Mouse (Mus musculus) monocyte, adult 5-6 weeks (primary cell): ENCODE measurements around the gene Xpo6. TPM values are rescaled to one million over a fixed set of nuclear protein-coding genes. Genes with fewer than 3 reads are reported as not detected.

Source experiments
- ATAC-seq: fragments of 153-309, 156-312 bp; replicated peaks from 2 replicates; pipeline ENCODE4 v1.8.0; 2017; ENCODE audit warnings: mild to moderate bottlenecking; ENCODE audit not compliant: low TSS enrichment, insufficient number of reproducible peaks, severe bottlenecking, poor library complexity, low FRiP score
- total RNA-seq: library from RNA; stranded (forward); fragments of 200-1000, 200-491, 200-594 nt; gene quantifications from 3 replicates; pipeline ENCODE4 v1.2.3, GENCODE M21; 2017

The Xpo6 gene
- total RNA-seq = 62.9 to 79.9 TPM (median 73.8 TPM) in 3 replicates

GRCm38 (mm10) chr7:126200178-126200996 lies at the start of gene Xpo6:
Gene Xpo6, minus strand, starts transcription at chr7:126200501.
- peak; percentile 96 for ATAC-seq

DNA sequence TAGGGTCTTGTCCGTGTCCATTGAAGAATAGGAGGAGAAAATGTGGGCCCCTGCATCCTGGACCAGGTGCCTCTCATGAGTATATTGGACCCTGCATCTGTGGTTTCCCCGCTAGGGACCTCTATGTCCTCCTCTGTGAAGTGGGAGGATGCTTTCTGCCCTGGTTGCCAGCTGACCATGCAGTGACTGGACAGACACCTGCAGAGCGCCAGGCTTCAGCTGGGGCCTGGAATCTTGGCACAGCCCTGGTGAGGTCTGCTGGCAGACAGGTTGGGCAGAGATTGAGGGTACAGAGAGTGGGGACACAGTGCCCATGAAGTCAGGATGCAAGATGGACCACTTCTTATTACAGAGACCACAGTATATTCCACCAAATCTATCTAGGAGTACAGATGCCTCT lies 49.7 kb upstream of the Xpo6 start:
- ATAC-seq = no peak

GRCm38 (mm10) chr7:126249146-126249545 lies 48.8 kb upstream of the Xpo6 start:
- no peak for ATAC-seq

- ATAC-seq = no peak
Observed at GRCm38 (mm10) chr7:126248641-126249141, 48.4 kb upstream of the Xpo6 start.

DNA sequence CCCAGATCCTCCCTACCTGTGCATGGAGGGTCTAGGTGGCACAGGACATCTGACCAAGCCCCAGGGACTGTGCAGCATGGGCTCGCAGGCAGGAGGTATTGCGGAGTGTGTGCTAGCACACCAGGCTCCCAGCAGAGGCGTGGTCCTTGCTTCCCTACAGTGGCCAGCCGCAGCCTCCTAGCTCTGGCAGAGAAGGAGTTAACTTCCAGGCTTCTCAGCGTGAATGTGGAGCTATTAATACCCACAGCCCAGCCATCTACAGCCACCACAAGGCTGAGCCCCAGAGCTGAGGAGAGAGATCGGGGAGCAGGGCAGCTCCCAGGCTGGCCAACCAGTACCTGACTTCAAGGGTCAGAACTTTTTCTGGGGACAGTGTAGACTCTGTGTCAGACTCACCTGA lies 47.8 kb upstream of the Xpo6 start:
- ATAC-seq = no peak

GRCm38 (mm10) chr7:126244168-126244750 lies 44.0 kb upstream of the Xpo6 start:
- ATAC-seq = 0 out of 2 replicates have a peak, but pooled peaks have one; percentile 47

- no peak for ATAC-seq
Observed at GRCm38 (mm10) chr7:126240814-126241360, 40.6 kb upstream of the Xpo6 start.

DNA sequence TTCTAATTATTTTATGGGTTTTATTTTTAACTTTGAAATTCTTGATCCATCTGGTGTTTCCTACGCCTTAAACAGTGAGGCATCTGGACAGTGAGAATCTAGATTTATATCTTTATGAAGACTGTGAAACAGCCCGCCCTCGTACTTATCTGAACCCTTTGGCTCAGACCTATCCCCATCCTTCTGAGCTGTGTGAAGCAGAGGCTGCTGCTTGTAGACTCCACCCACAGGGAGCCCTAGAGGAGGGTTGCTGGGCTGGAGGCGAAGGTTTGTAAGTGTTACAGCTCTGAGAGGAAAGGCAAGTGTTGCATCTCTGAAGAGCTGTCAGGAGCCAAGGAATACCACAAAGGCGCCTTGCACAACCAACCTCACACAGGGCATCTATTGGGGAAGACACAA lies 36.5 kb upstream of the Xpo6 start:
- no peak for ATAC-seq

- ATAC-seq = peak; percentile 52
Observed at GRCm38 (mm10) chr7:126236083-126236793, 35.9 kb upstream of the Xpo6 start.

- no peak for ATAC-seq
Observed at GRCm38 (mm10) chr7:126234611-126235010, 34.3 kb upstream of the Xpo6 start.

DNA sequence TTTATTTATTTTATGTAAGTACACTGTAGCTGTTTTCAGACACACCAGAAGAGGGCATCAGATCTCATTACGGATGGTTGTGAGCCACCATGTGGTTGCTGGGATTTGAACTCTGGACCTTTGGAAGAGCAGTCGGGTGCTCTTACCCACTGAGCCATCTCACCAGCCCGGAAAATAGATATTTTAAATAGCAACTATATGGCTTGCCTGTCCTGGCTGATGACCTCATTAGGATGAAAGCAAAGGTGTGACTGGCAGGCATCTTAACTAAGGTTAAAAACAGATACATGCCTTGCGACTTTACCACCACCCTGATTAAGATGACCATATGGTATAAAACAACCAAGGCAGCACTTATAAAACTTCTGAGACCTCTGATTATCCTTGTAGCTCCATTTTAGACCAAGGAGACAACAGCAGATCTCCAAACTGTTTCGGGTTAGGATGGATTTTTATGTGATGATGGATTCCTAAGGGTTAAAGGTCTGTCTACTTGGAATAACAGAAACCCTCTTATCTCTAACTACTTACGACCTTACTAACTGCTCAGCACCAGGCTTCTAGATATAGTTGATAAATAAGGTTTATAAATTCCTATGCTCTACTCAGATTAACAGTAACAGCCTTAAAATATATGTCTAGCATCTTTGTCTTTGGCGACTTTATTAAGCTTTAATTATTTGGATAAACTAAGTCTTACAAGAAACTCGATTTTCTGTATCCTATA lies 32.2 kb upstream of the Xpo6 start:
- ATAC-seq = no peak

GRCm38 (mm10) chr7:126230357-126231148 lies 30.3 kb upstream of the Xpo6 start:
- peak; percentile 95 for ATAC-seq

DNA sequence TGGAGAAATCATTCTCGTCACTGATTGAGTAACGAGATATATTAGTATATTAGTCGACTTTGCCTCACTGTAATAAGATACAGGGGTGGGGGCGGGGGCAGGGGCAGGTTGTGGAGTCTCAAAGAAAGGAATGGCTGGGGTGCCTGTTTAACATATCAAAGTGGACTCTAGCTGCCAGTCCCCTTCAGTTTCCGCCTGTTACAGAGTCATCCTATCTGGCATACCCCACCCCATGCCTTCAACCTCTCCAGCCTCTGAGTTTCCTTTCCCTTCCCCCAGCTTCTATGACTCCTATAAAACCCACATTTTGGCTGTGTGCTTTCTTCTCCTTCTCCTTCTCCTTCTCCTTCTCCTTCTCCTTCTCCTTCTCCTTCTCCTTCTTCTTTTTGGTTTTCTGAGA lies 25.8 kb upstream of the Xpo6 start:
- ATAC-seq = no peak

DNA sequence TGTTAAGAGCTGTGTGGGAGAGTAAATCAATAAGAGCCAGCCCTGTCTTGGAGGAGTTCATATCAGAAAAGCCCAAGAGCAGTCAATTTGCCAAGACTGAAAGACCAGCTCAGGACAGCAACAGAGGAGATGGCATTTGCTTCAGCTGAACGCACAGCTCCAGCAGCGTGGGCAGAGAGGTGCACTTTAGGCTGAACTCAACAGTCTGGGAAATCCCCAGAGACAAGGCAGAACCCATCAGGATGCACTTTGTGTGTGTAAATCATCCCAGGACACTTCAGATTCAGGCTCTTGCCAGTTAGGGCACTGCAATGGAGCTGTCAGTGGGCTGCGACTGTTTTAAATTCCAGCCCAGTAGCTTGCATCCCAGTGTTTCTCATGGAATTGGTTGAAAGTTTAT lies 22.5 kb upstream of the Xpo6 start:
- no peak for ATAC-seq

DNA sequence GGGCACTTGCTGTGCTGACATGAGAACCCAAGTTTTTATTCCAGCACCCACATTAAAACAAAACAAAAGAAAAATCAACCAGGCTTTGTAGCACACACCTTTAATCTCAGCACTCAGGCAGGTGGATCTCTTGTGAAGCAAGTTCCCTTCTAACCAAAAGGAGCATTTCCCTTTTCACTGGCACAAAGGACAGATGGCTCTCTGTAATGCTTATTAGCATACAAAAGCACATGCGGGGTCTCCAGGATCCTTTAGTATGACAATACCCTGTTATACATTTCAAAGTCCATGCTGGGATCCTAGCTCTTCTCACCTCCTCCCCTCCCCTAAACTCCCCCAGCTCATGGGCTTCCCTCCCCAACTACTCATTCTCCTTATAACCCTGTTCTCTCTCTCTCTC lies 20.3 kb upstream of the Xpo6 start:
- ATAC-seq = no peak

DNA sequence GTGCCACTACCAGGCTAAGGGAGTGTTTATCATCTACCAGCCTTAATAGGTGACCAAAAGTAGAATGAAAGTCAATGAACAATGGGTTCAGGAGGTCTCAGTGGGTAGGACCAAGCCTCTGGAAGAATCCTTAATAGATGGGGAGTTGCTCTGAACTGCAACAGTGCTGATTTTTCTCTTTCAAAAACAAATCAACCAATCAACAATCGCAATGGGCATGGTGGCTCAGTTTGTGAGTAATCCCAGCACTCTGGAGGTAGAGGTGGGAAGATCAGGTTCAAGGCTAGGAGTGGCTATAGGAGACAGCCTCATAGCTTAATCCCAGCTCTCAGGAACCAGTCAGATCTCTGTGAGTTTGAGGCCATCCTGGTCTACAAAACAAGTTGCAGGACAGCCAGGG lies 18.0 kb upstream of the Xpo6 start:
- no peak for ATAC-seq

- ATAC-seq = no peak
Observed at GRCm38 (mm10) chr7:126216867-126217266, 16.6 kb upstream of the Xpo6 start.

DNA sequence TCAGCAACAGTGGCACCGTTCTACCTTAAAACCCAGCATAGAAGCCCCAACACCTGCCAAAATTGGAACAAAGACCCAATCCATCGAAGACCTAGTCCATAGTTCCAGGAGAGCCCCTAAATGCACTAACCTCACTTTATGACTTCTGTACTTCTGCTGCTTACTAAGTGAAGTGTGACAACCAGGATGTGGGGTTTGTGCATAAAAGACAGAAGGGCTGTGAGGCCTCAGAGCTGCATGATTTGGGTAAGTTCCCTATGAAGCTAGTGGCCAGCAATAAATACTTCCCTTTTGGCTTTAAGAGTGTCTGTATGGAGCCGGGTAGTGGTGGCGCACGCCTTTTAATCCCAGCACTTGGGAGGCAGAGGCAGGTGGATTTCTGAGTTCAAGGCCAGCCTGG lies 10.6 kb upstream of the Xpo6 start:
- ATAC-seq = peak; percentile 54; the same call in 1 of the 2 replicates
